Mouse (Mus musculus) liver, embryonic 12.5 days (tissue): ENCODE results near the gene Hes7. TPM values are rescaled to one million over a fixed set of nuclear protein-coding genes. Genes with fewer than 3 reads are reported as not detected.

Experiments
- ATAC-seq: fragments of 200-750 bp; cut with Nextera tagmentation; 2 replicates; pipeline ENCODE4 v1.8.0; 2017; ENCODE audit warnings: moderate number of reproducible peaks, mild to moderate bottlenecking, moderate library complexity
- H3K27ac ChIP-seq: fragments of 300-500 bp; sonication (generic); 2 replicates; pipeline ENCODE4 v1.5.1; 2016; ENCODE audit warnings: mild to moderate bottlenecking
- H3K27me3 ChIP-seq: fragments of 300-500 bp; sonication (generic); replicated peaks from 2 replicates; pipeline ENCODE4 v1.6.1; 2016; ENCODE audit warnings: mild to moderate bottlenecking, moderate library complexity
- H3K36me3 ChIP-seq: fragments of 300-500 bp; sonication (generic); 2 replicates; pipeline ENCODE4 v1.6.1; 2016; ENCODE audit warnings: mild to moderate bottlenecking, moderate library complexity
- H3K4me1 ChIP-seq: fragments of 300-500 bp; sonication (generic); 2 replicates; pipeline ENCODE4 v1.6.1; 2016
- H3K4me2 ChIP-seq: fragments of 300-500 bp; sonication (generic); 2 replicates; pipeline ENCODE4 v1.6.1; 2016; ENCODE audit warnings: mild to moderate bottlenecking, moderate library complexity
- H3K4me3 ChIP-seq: fragments of 300-500 bp; sonication (generic); 2 replicates; pipeline ENCODE4 v1.5.1; 2016; ENCODE audit warnings: mild to moderate bottlenecking, moderate library complexity
- H3K9ac ChIP-seq: fragments of 300-500 bp; sonication (generic); 2 replicates; pipeline ENCODE4 v1.6.1; 2016; ENCODE audit warnings: mild to moderate bottlenecking, moderate library complexity
- H3K9me3 ChIP-seq: fragments of 300-500 bp; sonication (generic); replicated peaks from 2 replicates; pipeline ENCODE4 v1.6.1; 2016; ENCODE audit warnings: mild to moderate bottlenecking, moderate library complexity
- WGBS: fragments of 180-500 bp; shearing (Covaris S2); methylation state at CpG from one replicate; pipeline ENCODE4 v1.1.7; 2016; ENCODE audit not compliant: insufficient replicate concordance; 5-methylcytosine and 5-hydroxymethylcytosine counted together
- polyA plus RNA-seq: library from polyadenylated mRNA; unstranded; fragments of >200 nt; fragmentation: Nextera tagmentation; extraction: Ambion mirVana; gene quantifications from 2 replicates; pipeline ENCODE4 v1.2.1, GENCODE M21; 2016

Gene Hes7
- 0.44 and 0.46 TPM in 2 replicates for polyA plus RNA-seq

GRCm38 (mm10) chr11:69120221-69121000 lies at the start of gene Hes7:
TSS of gene Hes7 (plus strand) at chr11:69120404.
- Histone ChIP-seq H3K4me2 (peak within 1 kb of the TSS; percentile 99), H3K4me1 (peaks cover 60% of the 10 kb centered on the region), H3K27me3 (peaks cover 46% of the 10 kb centered on the region), H3K27ac (no peak within 1 kb of the TSS), H3K9me3 (no peaks in the 10 kb centered on the region), H3K9ac (peak within 1 kb of the TSS; percentile 74), H3K36me3 (no peaks in the 10 kb centered on the region), H3K4me3 (peak within 1 kb of the TSS; percentile 75)
- ATAC-seq: no peak
- WGBS: 2% methylated on average over 27 of the region's 27 CpGs

DNA sequence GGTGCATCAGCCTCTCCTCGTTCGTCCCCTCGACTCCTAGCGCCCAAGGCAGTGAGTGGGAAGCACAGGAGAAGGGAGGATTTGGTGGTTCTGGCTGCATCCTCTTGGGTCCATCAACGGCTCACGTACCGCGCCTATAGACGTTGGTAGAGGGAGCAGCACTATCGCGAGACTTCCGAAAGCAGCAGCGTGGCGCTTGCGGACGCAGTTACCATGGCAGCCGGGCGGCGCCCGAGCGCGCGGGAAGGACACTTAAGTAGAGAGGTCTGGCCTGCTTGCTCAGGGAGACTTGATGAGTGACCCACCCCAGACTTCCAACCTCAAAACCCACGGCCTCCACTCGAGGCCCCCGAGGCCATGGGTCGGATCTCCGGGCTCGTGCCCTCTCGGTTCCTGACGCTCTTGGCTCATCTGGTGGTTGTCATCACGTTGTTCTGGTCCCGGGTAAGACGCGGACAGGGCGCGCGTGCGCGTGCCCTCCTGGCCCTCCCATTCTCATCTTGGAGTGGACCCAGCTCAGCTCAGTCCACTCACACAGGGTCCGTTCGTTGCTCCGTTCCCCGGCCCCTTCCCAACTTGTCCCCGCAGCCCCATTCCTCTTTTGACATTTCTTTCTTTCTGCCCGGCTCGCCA lies 49.5 kb upstream of the Hes7 start, which contains the start of gene Tmem107:
Gene Tmem107 (plus strand): TSS at position 217 of the 633 bp plus-strand sequence.
- Histone ChIP-seq H3K9ac (peak within 1 kb of the TSS; percentile 80), H3K4me2 (peak within 1 kb of the TSS; percentile 93), H3K4me3 (peak within 1 kb of the TSS; percentile 72), H3K36me3 (no peaks in the 10 kb centered on the region), H3K4me1 (peaks cover 71% of the 10 kb centered on the region), H3K9me3 (no peaks in the 10 kb centered on the region), H3K27ac (peak within 1 kb of the TSS; percentile 82), H3K27me3 (no peaks in the 10 kb centered on the region)
- ATAC-seq: peak; percentile 81
- WGBS: under 1% methylated on average over 47 of the region's 47 CpGs

DNA sequence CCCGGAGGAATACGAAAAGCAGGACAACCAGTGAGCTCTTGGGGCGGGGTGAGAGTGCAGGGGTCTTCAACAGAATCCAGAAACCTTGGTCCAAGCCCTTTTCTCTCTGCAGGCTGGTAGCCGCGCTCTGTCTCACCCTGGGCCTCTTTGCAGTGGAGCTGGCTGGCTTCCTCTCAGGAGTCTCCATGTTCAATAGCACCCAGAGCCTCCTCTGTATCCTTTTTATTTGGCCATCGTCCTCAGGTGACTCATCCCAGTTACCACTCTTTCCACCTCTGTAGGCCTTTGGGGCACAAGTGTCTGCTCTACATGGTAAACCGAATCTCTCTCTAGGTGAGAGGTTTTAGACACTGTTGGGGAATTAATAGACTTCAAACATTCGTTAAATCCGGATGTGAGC lies 48.9 kb upstream of the Hes7 start:
- Histone ChIP-seq H3K9me3 (no peaks in the 10 kb centered on the region), H3K4me2 (peak overlapping the region; percentile 93), H3K27me3 (no peaks in the 10 kb centered on the region), H3K4me3 (peak overlapping the region; percentile 72), H3K9ac (peak overlapping the region; percentile 80), H3K36me3 (no peaks in the 10 kb centered on the region), H3K27ac (peak overlapping the region; percentile 82), H3K4me1 (peaks cover 70% of the 10 kb centered on the region)
- ATAC-seq: no peak
- WGBS: 38% methylated on average over 9 of the region's 9 CpGs

GRCm38 (mm10) chr11:69072234-69072633 lies 48.0 kb upstream of the Hes7 start:
- ATAC-seq: no peak
- peak overlapping the region; percentile 93 for H3K4me2 ChIP-seq
- H3K9me3 ChIP-seq: no peaks in the 10 kb centered on the region
- H3K9ac ChIP-seq: peak overlapping the region; percentile 69
- no peaks in the 10 kb centered on the region for H3K27me3 ChIP-seq
- H3K27ac ChIP-seq: peak overlapping the region; percentile 93
- 82% methylated on average over 11 of the region's 11 CpGs for WGBS
- H3K36me3 ChIP-seq: no peaks in the 10 kb centered on the region
- peak overlapping the region; percentile 48 for H3K4me3 ChIP-seq
- H3K4me1 ChIP-seq: peaks cover 65% of the 10 kb centered on the region

- peak overlapping the region; percentile 93 for H3K4me2 ChIP-seq
- ATAC-seq: no peak
- H3K4me1 ChIP-seq: peaks cover 61% of the 10 kb centered on the region
- peak overlapping the region; percentile 69 for H3K9ac ChIP-seq
- peak overlapping the region; percentile 48 for H3K4me3 ChIP-seq
- no peaks in the 10 kb centered on the region for H3K27me3 ChIP-seq
- H3K27ac ChIP-seq: peak overlapping the region; percentile 93
- H3K36me3 ChIP-seq: no peaks in the 10 kb centered on the region
- 15% methylated on average over 9 of the region's 9 CpGs for WGBS
- no peaks in the 10 kb centered on the region for H3K9me3 ChIP-seq
Measured at GRCm38 (mm10) chr11:69072666-69073064, 47.5 kb upstream of the Hes7 start.

GRCm38 (mm10) chr11:69073065-69073888 lies 46.9 kb upstream of the Hes7 start:
- H3K9ac ChIP-seq: peak overlapping the region; percentile 69
- ATAC-seq: peak; percentile 78
- H3K36me3 ChIP-seq: no peaks in the 10 kb centered on the region
- H3K4me2 ChIP-seq: peak overlapping the region; percentile 93
- no peaks in the 10 kb centered on the region for H3K27me3 ChIP-seq
- H3K27ac ChIP-seq: peak overlapping the region; percentile 93
- peaks cover 62% of the 10 kb centered on the region for H3K4me1 ChIP-seq
- under 1% methylated on average over 14 of the region's 14 CpGs for WGBS
- H3K9me3 ChIP-seq: no peaks in the 10 kb centered on the region
- H3K4me3 ChIP-seq: peak overlapping the region; percentile 48

DNA sequence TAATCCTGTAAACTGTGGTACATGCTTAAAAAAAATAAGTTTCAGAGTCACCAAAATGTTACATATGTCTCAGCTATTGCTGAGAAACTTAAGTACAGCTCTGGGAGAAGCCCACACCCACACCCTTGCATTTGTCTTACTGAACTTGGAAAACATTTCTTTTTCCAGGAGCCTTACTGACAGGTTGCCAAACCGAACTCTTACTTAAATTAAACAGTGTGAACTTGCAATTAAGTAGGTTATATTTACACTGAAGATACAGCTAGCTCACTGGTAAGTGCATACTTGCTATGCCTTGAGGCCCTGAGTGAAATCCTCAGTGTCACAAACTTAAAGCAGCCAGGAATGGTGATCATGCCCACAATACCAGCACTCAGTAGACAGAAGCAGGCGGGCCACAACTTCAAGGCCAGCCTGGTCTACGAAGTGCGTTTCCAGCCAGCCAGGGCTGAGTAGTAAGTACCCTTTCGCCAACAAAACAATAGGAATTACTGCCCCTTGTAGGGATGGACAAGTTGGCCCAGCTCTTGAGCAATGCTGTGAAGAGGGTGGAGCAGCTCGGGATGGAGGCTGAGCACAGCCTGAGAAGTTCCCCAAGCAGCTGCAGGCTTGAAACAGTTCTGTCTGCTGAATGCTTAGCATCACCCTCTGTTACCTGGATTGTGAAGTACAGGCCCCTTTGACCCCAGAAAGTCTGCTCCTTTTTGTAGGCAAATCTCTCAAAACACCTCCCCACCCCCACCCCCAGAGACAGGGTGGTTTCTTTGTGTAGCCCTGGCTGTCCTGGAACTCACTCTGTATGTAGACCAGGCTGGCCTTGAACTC lies 46.0 kb upstream of the Hes7 start:
- H3K4me1 ChIP-seq: peaks cover 62% of the 10 kb centered on the region
- peak overlapping the region; percentile 93 for H3K27ac ChIP-seq

GRCm38 (mm10) chr11:69074776-69075069 lies 45.5 kb upstream of the Hes7 start:
- peak overlapping the region; percentile 69; the same call in 1 of the 2 replicates for H3K9ac ChIP-seq
- 46% methylated on average over 2 of the region's 2 CpGs for WGBS
- no peak for ATAC-seq

More for the DNA sequence above, 46.0 kb upstream of the Hes7 start:
- Histone ChIP-seq H3K9me3 (no peaks in the 10 kb centered on the region), H3K27me3 (no peaks in the 10 kb centered on the region), H3K4me3 (no peak overlapping the region), H3K36me3 (no peaks in the 10 kb centered on the region), H3K9ac (peak overlapping the region; percentile 69), H3K4me2 (peak overlapping the region; percentile 93)
- ATAC-seq: no peak
- WGBS: 40% methylated on average over 6 of the region's 6 CpGs

DNA sequence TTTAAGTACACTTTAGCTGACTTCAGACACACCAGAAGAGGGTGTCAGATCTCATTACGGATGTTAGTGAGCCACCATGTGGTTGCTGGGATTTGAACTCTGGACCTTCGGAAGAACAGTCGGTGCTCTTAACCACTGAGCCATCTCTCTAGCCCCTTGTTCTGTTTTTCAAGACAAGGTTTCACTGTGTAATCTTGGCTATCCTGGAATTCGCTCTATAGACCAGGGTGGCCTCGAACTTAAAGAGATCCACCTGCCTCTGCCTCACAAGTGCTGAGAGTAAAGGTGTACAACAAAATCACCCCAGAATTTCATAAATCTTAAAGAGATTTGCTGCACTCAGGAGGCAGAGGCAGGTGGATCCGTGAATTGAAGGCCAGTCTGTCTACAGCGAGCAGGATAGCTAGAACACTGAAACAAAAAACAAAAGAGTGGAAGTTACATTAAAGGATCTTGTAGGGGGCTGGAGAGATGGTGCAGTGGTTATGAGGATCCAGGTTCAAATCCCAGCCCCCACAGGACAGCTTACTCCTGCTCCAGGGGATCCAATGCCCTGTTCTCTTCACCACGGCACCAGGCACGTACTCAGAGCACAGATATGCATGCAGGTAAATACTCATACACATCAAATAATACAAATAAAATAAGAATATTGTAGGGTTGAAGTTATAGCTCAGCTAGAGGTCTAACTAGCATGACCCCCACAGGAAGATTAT lies 44.3 kb upstream of the Hes7 start:
- H3K4me3 ChIP-seq: no peak overlapping the region
- no peaks in the 10 kb centered on the region for H3K9me3 ChIP-seq
- ATAC-seq: no peak
- H3K4me1 ChIP-seq: peaks cover 57% of the 10 kb centered on the region
- H3K9ac ChIP-seq: no peak overlapping the region
- no peaks in the 10 kb centered on the region for H3K36me3 ChIP-seq
- 26% methylated on average over 9 of the region's 9 CpGs for WGBS
- no peak overlapping the region for H3K27ac ChIP-seq
- no peak overlapping the region for H3K4me2 ChIP-seq
- H3K27me3 ChIP-seq: no peaks in the 10 kb centered on the region

More at GRCm38 (mm10) chr11:69074776-69075069, 45.5 kb upstream of the Hes7 start:
- Histone ChIP-seq H3K27ac (peak overlapping the region; percentile 93), H3K4me2 (peak overlapping the region; percentile 93), H3K27me3 (no peaks in the 10 kb centered on the region), H3K4me3 (no peak overlapping the region), H3K4me1 (peaks cover 57% of the 10 kb centered on the region), H3K36me3 (no peaks in the 10 kb centered on the region), H3K9me3 (no peaks in the 10 kb centered on the region)

GRCm38 (mm10) chr11:69076572-69076971 lies 43.6 kb upstream of the Hes7 start:
- WGBS: 69% methylated on average over 5 of the region's 5 CpGs
- no peak overlapping the region for H3K9ac ChIP-seq
- no peaks in the 10 kb centered on the region for H3K9me3 ChIP-seq
- ATAC-seq: no peak
- H3K36me3 ChIP-seq: no peaks in the 10 kb centered on the region
- peaks cover 51% of the 10 kb centered on the region for H3K4me1 ChIP-seq
- no peak overlapping the region for H3K4me2 ChIP-seq
- no peak overlapping the region for H3K27ac ChIP-seq
- H3K4me3 ChIP-seq: no peak overlapping the region
- no peaks in the 10 kb centered on the region for H3K27me3 ChIP-seq

- Histone ChIP-seq H3K27me3 (no peaks in the 10 kb centered on the region), H3K36me3 (no peaks in the 10 kb centered on the region), H3K9me3 (no peaks in the 10 kb centered on the region), H3K9ac (no peak overlapping the region), H3K27ac (no peak overlapping the region), H3K4me1 (peaks cover 43% of the 10 kb centered on the region), H3K4me2 (no peak overlapping the region), H3K4me3 (no peak overlapping the region)
- WGBS: 69% methylated on average over 9 of the region's 9 CpGs
- ATAC-seq: no peak
Measured at GRCm38 (mm10) chr11:69077316-69077715, 42.9 kb upstream of the Hes7 start.
